In the genomic region with DNA sequence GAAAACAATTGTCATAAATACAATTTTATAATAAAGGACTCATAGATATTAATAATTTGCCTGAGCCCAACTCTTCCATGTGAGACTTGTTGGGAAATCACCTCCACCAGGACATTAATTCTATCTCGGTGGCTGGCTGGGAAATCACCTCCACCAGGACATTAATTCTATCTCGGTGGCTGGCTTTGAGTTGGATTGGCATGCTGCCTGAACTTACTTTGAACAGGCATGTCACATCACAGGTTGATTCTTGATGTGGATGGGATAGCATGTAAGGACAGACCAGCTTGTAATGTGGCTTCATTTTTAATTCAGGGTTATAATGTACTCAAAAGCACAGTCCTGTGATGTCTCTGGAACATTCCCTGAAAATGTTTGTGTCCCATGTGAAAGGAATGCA, we compare ENCODE assay signal across 21 mouse cellular contexts. TPM values are rescaled to one million over a fixed set of nuclear protein-coding genes. Genes with fewer than 3 reads are reported as not detected.
"Had no signal": no experiment of that assay in that cellular context is flagged by ENCODE, and none has a peak within 500 bp of the region (broad histone marks: within the 10 kb centered on the region; RNA-seq: fewer than 3 reads in every experiment).

No protein-coding gene starts in this region.

- ATAC-seq: liver, embryonic 12.5 days; liver, postnatal 0 days; lung, postnatal 0 days; midbrain, embryonic 13.5 days; midbrain, embryonic 15.5 days; midbrain, embryonic 16.5 days had no signal

- DNase-seq: left cerebral cortex, postnatal 4 days; liver; liver, embryonic 13.5 days; liver, postnatal 0 days; lung, adult 18-20 months; lung, adult 2 months; lung, embryonic 14.5 days; lung, postnatal 10 days; lung, postnatal 14 days; lung, postnatal 36 days; lung, postnatal 4 days; midbrain, embryonic 14.5 days had no signal

RNA-seq across cellular contexts. Expression of gene C1qtnf2, which starts 24.2 kb away (rescaled TPM):
- total RNA-seq: megakaryocyte progenitor cell, adult 5-6 weeks; megakaryocyte, adult 5-6 weeks; megakaryocyte-erythroid progenitor cell, adult 5-6 weeks; monocyte, adult 5-6 weeks had no signal
